ENCODE assay signal across 17 mouse cellular contexts in genomic region chr19:5603664-5604063, GRCm38 (mm10). TPM values are rescaled to one million over a fixed set of nuclear protein-coding genes. Genes with fewer than 3 reads are reported as not detected.
DNase-seq lines count a peak whose midpoint lies in the region; ATAC-seq and TF ChIP-seq lines count a peak whose summit lies in the region.
"Had no signal": no experiment of that assay in that cellular context is flagged by ENCODE, and none has a peak within 500 bp of the region (broad histone marks: within the 10 kb centered on the region; RNA-seq: fewer than 3 reads in every experiment).

No protein-coding gene starts in this region.

- H3K36me3 ChIP-seq in forebrain, embryonic 12.5 days (replicated peaks): peaks cover 59% of the 10 kb centered on the region
- peaks cover 39% of the 10 kb centered on the region for H3K36me3 ChIP-seq in forebrain, embryonic 16.5 days (ENCODE audit: control insufficient read depth, insufficient read depth)
- H3K36me3 ChIP-seq in liver, adult 2 months (ENCODE audit: control insufficient read depth, insufficient read depth, low read length): peaks cover 4% of the 10 kb centered on the region; the same call in 1 of the 2 replicates
- H3K36me3 ChIP-seq in embryonic facial prominence, embryonic 10.5 days (replicated peaks): peaks cover 60% of the 10 kb centered on the region
- peaks cover 60% of the 10 kb centered on the region for H3K36me3 ChIP-seq in liver, embryonic 13.5 days

- H3K4me3 ChIP-seq in forebrain, embryonic 12.5 days (replicated peaks): 0 out of 2 replicates have a peak overlapping the region, but pooled peaks have one; percentile 93
- no peak overlapping the region for H3K4me3 ChIP-seq in forebrain, embryonic 16.5 days (replicated peaks; ENCODE audit: low read length)
- H3K4me3 ChIP-seq in liver, adult 2 months (ENCODE audit: insufficient read depth, low read depth, low read length): no peak overlapping the region
- peak overlapping the region; percentile 86 for H3K4me3 ChIP-seq in embryonic facial prominence, embryonic 10.5 days
- peak overlapping the region; percentile 92; the same call in 1 of the 2 replicates for H3K4me3 ChIP-seq in liver, embryonic 13.5 days (replicated peaks)
- H3K4me3 ChIP-seq: left cerebral cortex, adult 2 months had no signal

- WGBS in forebrain, embryonic 12.5 days: 94% methylated on average over 7 of the region's 7 CpGs
- 92% methylated on average over 7 of the region's 7 CpGs for WGBS in forebrain, embryonic 16.5 days
- 93% methylated on average over 7 of the region's 7 CpGs for WGBS in liver, adult 2 months
- WGBS in embryonic facial prominence, embryonic 10.5 days: 86% methylated on average over 7 of the region's 7 CpGs
- 78% methylated on average over 7 of the region's 7 CpGs for WGBS in liver, embryonic 13.5 days (ENCODE audit: insufficient replicate concordance)

- H3K79me2 ChIP-seq in liver, adult 2 months (ENCODE audit: control insufficient read depth, insufficient read depth, low read length): no peaks in the 10 kb centered on the region

- no peak overlapping the region for H3K27ac ChIP-seq in forebrain, embryonic 12.5 days
- H3K27ac ChIP-seq in forebrain, embryonic 16.5 days (ENCODE audit: low read length): no peak overlapping the region
- H3K27ac ChIP-seq in liver, adult 2 months (replicated peaks; ENCODE audit: insufficient read depth, low read depth, low read length): no peak overlapping the region
- H3K27ac ChIP-seq in embryonic facial prominence, embryonic 10.5 days (replicated peaks): no peak overlapping the region
- peak overlapping the region; percentile 20; the same call in 1 of the 2 replicates for H3K27ac ChIP-seq in liver, embryonic 13.5 days
- H3K27ac ChIP-seq: hindbrain, embryonic 15.5 days; left cerebral cortex, adult 2 months; macrophage had no signal

- no peaks in the 10 kb centered on the region for H3K9me3 ChIP-seq in forebrain, embryonic 12.5 days
- no peaks in the 10 kb centered on the region for H3K9me3 ChIP-seq in forebrain, embryonic 16.5 days (ENCODE audit: control insufficient read depth, low read length)
- no peaks in the 10 kb centered on the region for H3K9me3 ChIP-seq in embryonic facial prominence, embryonic 10.5 days
- H3K9me3 ChIP-seq in liver, embryonic 13.5 days (replicated peaks): no peaks in the 10 kb centered on the region
- H3K9me3 ChIP-seq: hindbrain, embryonic 15.5 days had no signal

- no peak for ATAC-seq in forebrain, embryonic 12.5 days (ENCODE audit: low FRiP score)
- ATAC-seq in forebrain, embryonic 16.5 days: no peak
- no peak for ATAC-seq in liver, embryonic 13.5 days (ENCODE audit: low read depth)

- no peak for TF ChIP-seq CTCF in liver, adult 2 months (IDR thresholded peaks at IDR 0.05; ENCODE audit: low read depth, low read length)

- H3K27me3 ChIP-seq in forebrain, embryonic 12.5 days: no peaks in the 10 kb centered on the region
- no peaks in the 10 kb centered on the region for H3K27me3 ChIP-seq in forebrain, embryonic 16.5 days (replicated peaks; ENCODE audit: control insufficient read depth, insufficient read depth, low read length)
- no peaks in the 10 kb centered on the region for H3K27me3 ChIP-seq in liver, adult 2 months (ENCODE audit: control insufficient read depth, insufficient read depth, low read length)
- H3K27me3 ChIP-seq in embryonic facial prominence, embryonic 10.5 days (replicated peaks; ENCODE audit: low read depth, poor library complexity, severe bottlenecking): no peaks in the 10 kb centered on the region
- H3K27me3 ChIP-seq in liver, embryonic 13.5 days: no peaks in the 10 kb centered on the region
- H3K27me3 ChIP-seq: hindbrain, embryonic 15.5 days had no signal

- H3K4me1 ChIP-seq in forebrain, embryonic 12.5 days: peaks cover 24% of the 10 kb centered on the region
- peaks cover 27% of the 10 kb centered on the region for H3K4me1 ChIP-seq in forebrain, embryonic 16.5 days (replicated peaks; ENCODE audit: control insufficient read depth, insufficient read depth, low read length)
- peaks cover 11% of the 10 kb centered on the region for H3K4me1 ChIP-seq in liver, adult 2 months (ENCODE audit: control insufficient read depth, insufficient read depth, low read length)
- peaks cover 22% of the 10 kb centered on the region for H3K4me1 ChIP-seq in embryonic facial prominence, embryonic 10.5 days
- peaks cover 34% of the 10 kb centered on the region for H3K4me1 ChIP-seq in liver, embryonic 13.5 days (replicated peaks)

- no peak for TF ChIP-seq POLR2A in liver, adult 2 months (IDR thresholded peaks at IDR 0.05; ENCODE audit: extremely low read depth, insufficient read depth, low read length)

- H3K9ac ChIP-seq in forebrain, embryonic 12.5 days: no peak overlapping the region
- no peak overlapping the region for H3K9ac ChIP-seq in forebrain, embryonic 16.5 days (replicated peaks; ENCODE audit: low read depth, low read length)
- H3K9ac ChIP-seq in liver, adult 2 months (ENCODE audit: low read depth, low read length): no peak overlapping the region
- H3K9ac ChIP-seq in liver, embryonic 13.5 days: no peak overlapping the region
- H3K9ac ChIP-seq: hindbrain, embryonic 15.5 days had no signal

- no peak overlapping the region for H3K4me2 ChIP-seq in forebrain, embryonic 12.5 days
- H3K4me2 ChIP-seq in forebrain, embryonic 16.5 days (ENCODE audit: low read length): no peak overlapping the region
- H3K4me2 ChIP-seq in liver, embryonic 13.5 days: peak overlapping the region; percentile 94

- DNase-seq in liver, adult 2 months (ENCODE audit: extremely low read depth, low read depth, low spot score): peak; percentile 17
- DNase-seq in liver: no peak
- no peak for DNase-seq in embryonic facial prominence, embryonic 10.5 days (ENCODE audit: low spot score)
- DNase-seq in liver, embryonic 13.5 days: no peak
- DNase-seq in left cerebral cortex, adult 8-10 months (ENCODE audit: low spot score in 2 of 2): no peak
- no peak for DNase-seq in gastrocnemius, postnatal 10 days
- DNase-seq: kidney, adult 2 months; lung, adult 2 months; right cerebral cortex, postnatal 25 days had no signal

RNA-seq across cellular contexts. Expression of gene Rnaseh2c, which starts 2.0 kb away (rescaled TPM):
- polyA plus RNA-seq in forebrain, embryonic 12.5 days (2016; fragmentation: Nextera tagmentation; extraction: Ambion mirVana): 162 and 191 TPM in 2 replicates
- 81.0 and 86.7 TPM in 2 replicates for polyA plus RNA-seq in forebrain, embryonic 16.5 days (2015; fragmentation: Nextera tagmentation; extraction: Ambion mirVana)
- total RNA-seq in liver, adult 2 months (2014; rRNA removed): 47.9 and 51.4 TPM in 2 replicates
- polyA plus RNA-seq in liver, adult 2 months (2012; rRNA removed): 56.3 and 58.0 TPM in 2 replicates
- 174 and 177 TPM in 2 replicates for polyA plus RNA-seq in embryonic facial prominence, embryonic 10.5 days (2016; fragmentation: Nextera tagmentation; extraction: Ambion mirVana)
- polyA plus RNA-seq in liver, embryonic 13.5 days (2015; fragmentation: Nextera tagmentation; extraction: Ambion mirVana): 164 and 176 TPM in 2 replicates
- total RNA-seq in left cerebral cortex, adult 8-10 months (2022): 10 to 100 TPM; 68.0 to 88.2 (median 72.1) TPM
- 10 to 100 TPM; 44.9 to 50.4 TPM for total RNA-seq in gastrocnemius, postnatal 10 days (2021)

RNA-seq across cellular contexts. Expression of gene Kat5, which starts 6.4 kb away (rescaled TPM):
- polyA plus RNA-seq in forebrain, embryonic 12.5 days (2016; fragmentation: Nextera tagmentation; extraction: Ambion mirVana): 65.7 and 77.2 TPM in 2 replicates
- polyA plus RNA-seq in forebrain, embryonic 16.5 days (2015; fragmentation: Nextera tagmentation; extraction: Ambion mirVana): 76.8 and 78.1 TPM in 2 replicates
- total RNA-seq in liver, adult 2 months (2014; rRNA removed): 15.9 and 16.8 TPM in 2 replicates
- 23.0 and 23.6 TPM in 2 replicates for polyA plus RNA-seq in liver, adult 2 months (2012; rRNA removed)
- polyA plus RNA-seq in embryonic facial prominence, embryonic 10.5 days (2016; fragmentation: Nextera tagmentation; extraction: Ambion mirVana): 59.7 and 60.7 TPM in 2 replicates
- polyA plus RNA-seq in liver, embryonic 13.5 days (2015; fragmentation: Nextera tagmentation; extraction: Ambion mirVana): 21.7 and 23.8 TPM in 2 replicates
- 100 to 1,000 TPM in 1 of 4 experiments, 10 to 100 TPM in 3; 87.3 to 115 (median 97.0) TPM for total RNA-seq in left cerebral cortex, adult 8-10 months (2022)
- total RNA-seq in gastrocnemius, postnatal 10 days (2021): 10 to 100 TPM; 31.6 to 39.9 TPM

RNA-seq across cellular contexts. Expression of gene Rela, which starts 33.6 kb away (rescaled TPM):
- polyA plus RNA-seq in forebrain, embryonic 12.5 days (2016; fragmentation: Nextera tagmentation; extraction: Ambion mirVana): 34.1 and 36.9 TPM in 2 replicates
- polyA plus RNA-seq in forebrain, embryonic 16.5 days (2015; fragmentation: Nextera tagmentation; extraction: Ambion mirVana): 37.0 and 41.6 TPM in 2 replicates
- total RNA-seq in liver, adult 2 months (2014; rRNA removed): 7.6 and 13.0 TPM in 2 replicates
- polyA plus RNA-seq in liver, adult 2 months (2012; rRNA removed): 47.6 and 65.7 TPM in 2 replicates
- polyA plus RNA-seq in embryonic facial prominence, embryonic 10.5 days (2016; fragmentation: Nextera tagmentation; extraction: Ambion mirVana): 34.3 and 36.8 TPM in 2 replicates
- 24.5 and 28.8 TPM in 2 replicates for polyA plus RNA-seq in liver, embryonic 13.5 days (2015; fragmentation: Nextera tagmentation; extraction: Ambion mirVana)
- total RNA-seq in left cerebral cortex, adult 8-10 months (2022): 10 to 100 TPM; 22.5 to 25.3 (median 23.7) TPM
- 10 to 100 TPM; 20.0 to 28.8 TPM for total RNA-seq in gastrocnemius, postnatal 10 days (2021)

RNA-seq across cellular contexts. Expression of gene Ap5b1, which starts 35.8 kb away (rescaled TPM):
- 1.6 TPM in 2 replicates for polyA plus RNA-seq in forebrain, embryonic 12.5 days (2016; fragmentation: Nextera tagmentation; extraction: Ambion mirVana)
- polyA plus RNA-seq in forebrain, embryonic 16.5 days (2015; fragmentation: Nextera tagmentation; extraction: Ambion mirVana): 1.9 and 2.0 TPM in 2 replicates
- 2.7 and 2.8 TPM in 2 replicates for total RNA-seq in liver, adult 2 months (2014; rRNA removed)
- polyA plus RNA-seq in liver, adult 2 months (2012; rRNA removed): 3.4 and 5.3 TPM in 2 replicates
- polyA plus RNA-seq in embryonic facial prominence, embryonic 10.5 days (2016; fragmentation: Nextera tagmentation; extraction: Ambion mirVana): 2.1 and 2.6 TPM in 2 replicates
- 2.3 and 2.9 TPM in 2 replicates for polyA plus RNA-seq in liver, embryonic 13.5 days (2015; fragmentation: Nextera tagmentation; extraction: Ambion mirVana)
- total RNA-seq in left cerebral cortex, adult 8-10 months (2022): 1 to 10 TPM; 6.9 to 9.1 (median 7.8) TPM
- 1 to 10 TPM; 1.6 to 2.7 TPM for total RNA-seq in gastrocnemius, postnatal 10 days (2021)

RNA-seq across cellular contexts. Expression of gene Ovol1, which starts 43.2 kb away (rescaled TPM):
- polyA plus RNA-seq in forebrain, embryonic 12.5 days (2016; fragmentation: Nextera tagmentation; extraction: Ambion mirVana): 0.22 and 0.27 TPM in 2 replicates
- 0.08 and 0.09 TPM in 2 replicates for polyA plus RNA-seq in forebrain, embryonic 16.5 days (2015; fragmentation: Nextera tagmentation; extraction: Ambion mirVana)
- total RNA-seq in liver, adult 2 months (2014; rRNA removed): not detected in 2 replicates
- 0.12 TPM in 1 of 2 replicates, not detected in the other for polyA plus RNA-seq in liver, adult 2 months (2012; rRNA removed)
- 0.83 and 1.3 TPM in 2 replicates for polyA plus RNA-seq in embryonic facial prominence, embryonic 10.5 days (2016; fragmentation: Nextera tagmentation; extraction: Ambion mirVana)
- polyA plus RNA-seq in liver, embryonic 13.5 days (2015; fragmentation: Nextera tagmentation; extraction: Ambion mirVana): 0.06 and 0.09 TPM in 2 replicates
- not detected for total RNA-seq in left cerebral cortex, adult 8-10 months (2022)
- not detected for total RNA-seq in gastrocnemius, postnatal 10 days (2021)
- total RNA-seq: layer of hippocampus, adult 18-20 months; left cerebral cortex, adult 2 months; monocyte, adult 5-6 weeks had no signal
- polyA plus RNA-seq: C2C12; hindbrain, embryonic 15.5 days had no signal

Comparison
In these comparisons a context has a peak if more than half of its experiments do, and no peak if none do; other contexts are left out.
1. H3K4me3 ChIP-seq: peak in forebrain, embryonic 12.5 days (single experiment), embryonic facial prominence, embryonic 10.5 days (single experiment) and liver, embryonic 13.5 days (single experiment); none in forebrain, embryonic 16.5 days (single experiment) and liver, adult 2 months (single experiment).